Mouse (Mus musculus) embryo, embryonic 10 days (tissue): ENCODE measurements at regions not wholly inside any gene's neighbourhood (a gene's known extent, or its start where the extent isn't known, plus 50 kb on each side); places are given as distances from the start of the nearest gene placed in this dataset.
A peak's percentile ranks its signal among the peaks of the same experiment; 100 is the strongest.

Source experiments
- DNase-seq: peaks from one replicate; pipeline ENCODE4 v3.0.0-alpha.2; 2015; ENCODE audit warnings: low spot score

GRCm38 (mm10) chr7:36548007-36548406 lies 149.9 kb upstream of the Tshz3 start:
- peak; percentile 58 for DNase-seq

GRCm38 (mm10) chr7:36548440-36548839 lies 149.5 kb upstream of the Tshz3 start:
- peak; percentile 10 for DNase-seq

DNA sequence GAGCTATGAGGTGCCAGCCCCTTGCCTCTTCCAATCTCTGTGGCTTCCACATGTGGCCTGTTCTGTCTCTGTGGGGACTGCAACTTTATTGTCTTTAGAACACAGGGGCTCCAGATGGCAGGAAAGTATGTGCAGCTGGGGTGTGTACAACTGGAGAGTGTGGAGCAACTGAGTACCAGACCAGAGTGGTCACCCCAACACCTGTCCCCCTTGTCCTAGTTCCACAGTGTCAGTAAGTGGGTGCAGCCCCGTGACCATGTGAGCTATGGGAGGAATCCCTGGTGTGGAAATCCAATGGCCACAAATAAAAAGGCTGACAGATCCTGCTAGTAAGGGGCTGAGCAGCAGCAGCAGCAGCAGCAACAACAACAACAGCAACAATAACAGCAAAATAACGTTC lies 126.9 kb upstream of the Tshz3 start:
- DNase-seq: no peak

DNA sequence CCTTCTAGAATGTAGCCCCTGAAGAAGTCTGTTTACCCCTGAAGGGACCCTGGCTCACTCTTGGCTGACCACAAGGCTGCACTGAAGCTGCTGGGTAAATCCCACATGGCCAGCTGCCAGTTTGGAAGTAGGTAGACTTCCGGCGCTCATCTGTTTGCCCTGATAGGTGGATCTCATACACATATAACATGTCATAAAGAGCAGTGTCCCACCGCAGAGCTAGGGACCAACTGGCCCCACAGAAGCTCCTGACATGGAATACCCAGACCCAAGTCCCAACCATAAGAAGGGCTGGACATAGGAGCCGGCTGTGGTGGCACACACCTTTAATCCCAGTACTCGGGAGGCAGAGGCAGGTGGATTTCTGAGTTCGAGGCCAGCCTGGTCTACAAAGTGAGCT lies 115.8 kb upstream of the Tshz3 start:
- no peak for DNase-seq

DNA sequence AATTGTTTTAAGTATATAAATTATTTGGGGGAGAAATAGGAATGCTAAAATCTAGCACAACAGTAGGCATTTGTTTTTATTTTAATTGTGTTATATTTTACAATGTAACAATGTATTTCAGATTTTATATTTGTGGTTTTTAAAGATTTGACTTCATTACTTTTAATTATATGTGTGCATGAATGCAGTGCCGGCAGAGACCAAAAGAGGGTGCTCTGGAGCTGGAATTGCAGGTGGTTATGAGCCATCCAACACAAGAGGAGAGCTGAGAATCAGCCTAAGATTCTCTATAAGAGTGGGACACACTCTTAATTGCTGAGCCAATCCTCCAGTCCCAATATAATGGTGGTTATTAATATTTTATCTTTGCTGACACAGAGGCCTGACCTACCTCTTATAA lies 112.9 kb upstream of the Tshz3 start:
- DNase-seq: no peak

DNA sequence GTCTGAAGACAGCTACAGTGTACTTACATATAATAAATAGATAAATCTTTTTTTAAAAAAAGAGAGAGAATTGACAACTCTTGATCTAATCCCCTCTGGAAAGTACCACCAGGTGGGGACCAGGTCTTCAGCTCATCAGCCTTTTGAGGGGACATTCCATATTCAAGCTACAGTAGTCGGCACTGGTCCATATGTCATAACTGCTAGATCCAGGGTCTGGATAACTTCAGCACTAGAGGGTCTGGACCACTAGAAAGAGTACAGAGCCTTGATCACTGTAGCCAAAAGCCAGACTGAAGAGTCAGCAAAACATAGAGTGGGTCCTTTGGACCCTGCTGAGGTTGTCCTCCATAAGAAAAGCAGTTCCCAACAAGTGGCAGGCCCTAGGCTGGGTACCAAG lies 106.4 kb upstream of the Tshz3 start:
- no peak for DNase-seq

DNA sequence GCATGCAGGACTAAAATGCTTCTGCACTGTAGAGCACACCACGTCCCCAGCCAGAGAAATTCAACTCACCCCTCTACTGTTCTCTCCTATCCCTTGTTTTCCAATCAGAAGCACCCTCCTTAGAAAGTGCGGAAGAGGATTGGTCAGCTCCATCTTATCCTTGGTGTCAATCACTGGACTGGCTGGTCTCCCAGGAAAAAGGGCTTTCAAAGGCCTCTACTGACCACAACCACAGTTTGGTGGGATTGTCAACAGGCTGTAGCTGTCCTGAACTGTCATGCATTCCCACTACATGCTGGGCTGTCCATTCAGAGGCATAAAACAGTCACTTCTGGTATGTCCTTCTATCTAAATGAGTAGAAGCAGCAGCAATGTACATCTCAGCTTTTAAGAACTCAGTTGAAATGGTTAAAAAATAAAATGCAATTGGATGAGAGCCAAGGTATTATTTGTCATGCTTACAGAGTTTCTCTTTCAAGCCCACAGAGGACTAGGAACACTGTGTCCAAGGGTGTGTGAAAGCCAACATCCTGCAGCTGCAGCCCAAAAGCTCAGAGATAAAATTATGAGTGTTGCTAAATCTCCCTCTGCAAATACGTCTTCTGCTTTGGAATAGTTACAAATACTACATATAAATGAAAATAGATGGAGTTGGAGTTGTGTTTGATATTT lies 101.2 kb upstream of the Tshz3 start:
- no peak for DNase-seq

DNA sequence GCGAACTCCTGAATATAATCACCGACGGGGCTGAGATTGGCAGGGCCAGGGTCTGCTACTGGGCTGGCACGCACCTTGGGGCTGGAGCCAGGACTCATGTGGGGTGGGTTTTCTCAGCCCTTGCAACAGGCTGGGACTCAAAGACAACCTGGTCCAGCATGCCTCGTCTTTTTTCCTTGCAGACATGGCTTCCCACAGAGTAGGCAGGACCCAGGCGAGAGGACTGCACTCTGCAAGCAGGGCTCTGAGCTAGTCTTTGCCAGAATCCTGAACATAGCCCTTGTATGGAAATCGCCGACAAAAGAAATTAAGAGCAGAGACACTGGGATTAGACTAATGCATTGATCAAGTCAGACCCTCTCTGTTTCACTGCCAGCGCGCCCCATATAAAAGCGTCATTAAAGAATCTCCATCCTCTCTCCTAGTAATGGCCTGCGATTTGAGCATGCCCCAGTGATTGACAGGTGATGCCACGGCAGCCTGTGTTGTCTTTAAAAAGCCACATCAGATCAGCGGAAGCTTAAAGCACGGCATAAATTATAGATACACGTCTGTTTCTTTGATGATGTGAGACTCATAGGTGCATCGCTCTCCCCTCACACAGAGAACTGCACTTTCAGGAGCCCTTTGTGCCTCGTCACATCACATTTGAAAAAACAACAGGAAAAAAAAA lies 92.8 kb upstream of the Tshz3 start:
- DNase-seq: no peak

GRCm38 (mm10) chr7:36620256-36620655 lies 77.7 kb upstream of the Tshz3 start:
- peak; percentile 10 for DNase-seq

- no peak for DNase-seq
Observed at GRCm38 (mm10) chr7:36644252-36644651, 53.7 kb upstream of the Tshz3 start.
